In genomic region chr14:49834695-49835094, GRCm38 (mm10) we compare ENCODE assay signal across 16 mouse cellular contexts. TPM values are rescaled to one million over a fixed set of nuclear protein-coding genes. Genes with fewer than 3 reads are reported as not detected.
A peak's percentile ranks its signal among the peaks of the same experiment; 100 is the strongest.
DNase-seq lines count a peak whose midpoint lies in the region; ATAC-seq and TF ChIP-seq lines count a peak whose summit lies in the region.
"Had no signal": no experiment of that assay in that cellular context is flagged by ENCODE, and none has a peak within 500 bp of the region (broad histone marks: within the 10 kb centered on the region; RNA-seq: fewer than 3 reads in every experiment).

No protein-coding gene starts in this region.

- ATAC-seq in heart, postnatal 0 days (ENCODE audit: insufficient read depth, low read depth) = no peak
- ATAC-seq in lung, embryonic 14.5 days (ENCODE audit: insufficient read depth) = no peak
- ATAC-seq: midbrain, embryonic 16.5 days had no signal

- no peak overlapping the region for H3K4me3 ChIP-seq in heart, postnatal 0 days (ENCODE audit: low read depth, low read length)
- no peak overlapping the region for H3K4me3 ChIP-seq in lung, embryonic 14.5 days (ENCODE audit: low read depth, low read length)
- H3K4me3 ChIP-seq in ES-E14 (ENCODE audit: insufficient read depth in 1 of 2, low read depth in 1 of 2, low read length in 2 of 2, poor library complexity in 1 of 2, severe bottlenecking in 1 of 2) = no peak overlapping the region
- H3K4me3 ChIP-seq: heart, embryonic 15.5 days; hindbrain, embryonic 10.5 days had no signal

- no peaks in the 10 kb centered on the region for H3K36me3 ChIP-seq in heart, postnatal 0 days (replicated peaks; ENCODE audit: control insufficient read depth, insufficient read depth, low read length)
- H3K36me3 ChIP-seq in lung, embryonic 14.5 days (ENCODE audit: insufficient read depth) = no peaks in the 10 kb centered on the region
- no peaks in the 10 kb centered on the region for H3K36me3 ChIP-seq in ES-E14 (ENCODE audit: control insufficient read depth, insufficient read depth, low read length, poor library complexity, severe bottlenecking)
- H3K36me3 ChIP-seq: G1E; heart, embryonic 15.5 days; hindbrain, embryonic 10.5 days had no signal

- no peaks in the 10 kb centered on the region for H3K4me1 ChIP-seq in heart, postnatal 0 days (ENCODE audit: control insufficient read depth, insufficient read depth)
- H3K4me1 ChIP-seq in lung, embryonic 14.5 days (ENCODE audit: insufficient read depth) = no peaks in the 10 kb centered on the region
- H3K4me1 ChIP-seq in ES-E14 (ENCODE audit: control insufficient read depth in 2 of 2, insufficient read depth in 2 of 2, low read length in 2 of 2, poor library complexity in 1 of 2) = no peaks in the 10 kb centered on the region
- H3K4me1 ChIP-seq: heart, embryonic 15.5 days had no signal

- no peak overlapping the region for H3K4me2 ChIP-seq in heart, postnatal 0 days (ENCODE audit: low read depth, low read length)
- no peak overlapping the region for H3K4me2 ChIP-seq in lung, embryonic 14.5 days
- H3K4me2 ChIP-seq: heart, embryonic 15.5 days had no signal

- no peak overlapping the region for H3K27ac ChIP-seq in heart, postnatal 0 days (ENCODE audit: low read depth)
- no peak overlapping the region for H3K27ac ChIP-seq in lung, embryonic 14.5 days (ENCODE audit: low read depth)
- no peak overlapping the region for H3K27ac ChIP-seq in ES-E14 (ENCODE audit: insufficient read depth, low read depth, low read length, poor library complexity, severe bottlenecking)
- H3K27ac ChIP-seq: heart, embryonic 15.5 days; hindbrain, embryonic 10.5 days; liver, embryonic 14.5 days had no signal

- no peaks in the 10 kb centered on the region for H3K27me3 ChIP-seq in heart, postnatal 0 days (ENCODE audit: control insufficient read depth, insufficient read depth, low read length)
- H3K27me3 ChIP-seq in lung, embryonic 14.5 days (ENCODE audit: insufficient read depth, low read length) = no peaks in the 10 kb centered on the region
- H3K27me3 ChIP-seq: heart, embryonic 15.5 days had no signal

- no peak for DNase-seq in heart, postnatal 0 days (ENCODE audit: low spot score)
- no peak for DNase-seq in heart, postnatal 4 days
- DNase-seq in lung, embryonic 14.5 days = peak; percentile 28
- DNase-seq in lung, postnatal 10 days = no peak
- DNase-seq in ES-E14 (ENCODE audit: low read depth, low spot score) = no peak
- peak; percentile 22 for DNase-seq in brain, embryonic 14.5 days (ENCODE audit: low read depth)
- no peak for DNase-seq in neural tube, embryonic 10.5 days (ENCODE audit: extremely low spot score, low spot score)
- DNase-seq: gastrocnemius, postnatal 14 days; right cerebral cortex, postnatal 4 days; thymus, postnatal 25 days had no signal

- in situ Hi-C loops in ES-E14 (cut with MboI; ENCODE audit: low sequenced_read_pairs in 2 of 2, unreplicated experiment in 2 of 2) = no loop called here

- H3K9me3 ChIP-seq in heart, postnatal 0 days (replicated peaks; ENCODE audit: control insufficient read depth, low read length) = no peaks in the 10 kb centered on the region
- H3K9me3 ChIP-seq in lung, embryonic 14.5 days (ENCODE audit: low read depth, low read length) = no peaks in the 10 kb centered on the region
- H3K9me3 ChIP-seq in ES-E14 (ENCODE audit: control insufficient read depth, insufficient read depth, low read depth, low read length) = no peaks in the 10 kb centered on the region
- H3K9me3 ChIP-seq: G1E; heart, embryonic 15.5 days; hindbrain, embryonic 10.5 days had no signal

- no peak for TF ChIP-seq EP300 in heart, postnatal 0 days (IDR thresholded peaks at IDR 0.05; ENCODE audit: low read depth)

- peak; percentile 35 for TF ChIP-seq CTCF in heart, postnatal 0 days (IDR thresholded peaks at IDR 0.05; ENCODE audit: low read depth)
- TF ChIP-seq CTCF in lung, embryonic 14.5 days (IDR thresholded peaks at IDR 0.05; ENCODE audit: low read depth) = peak; percentile 21; the same call in 1 of the 2 replicates
- TF ChIP-seq CTCF in brain, embryonic 14.5 days (IDR thresholded peaks at IDR 0.05; ENCODE audit: borderline replicate concordance, extremely low read depth, insufficient read depth, insufficient read length) = no peak

- 11% methylated on average over 1 of the region's 1 CpGs for WGBS in heart, postnatal 0 days
- 23% methylated on average over 1 of the region's 1 CpGs for WGBS in lung, embryonic 14.5 days

- H3K9ac ChIP-seq in heart, postnatal 0 days (replicated peaks; ENCODE audit: low read depth, low read length) = no peak overlapping the region
- H3K9ac ChIP-seq in lung, embryonic 14.5 days = no peak overlapping the region
- H3K9ac ChIP-seq in ES-E14 (ENCODE audit: insufficient read depth, low read depth, low read length, poor library complexity, severe bottlenecking) = no peak overlapping the region
- H3K9ac ChIP-seq: heart, embryonic 15.5 days; liver, embryonic 14.5 days had no signal

- no peak for TF ChIP-seq POLR2A in brain, embryonic 14.5 days (IDR thresholded peaks at IDR 0.05; ENCODE audit: borderline replicate concordance, extremely low read depth, insufficient read depth, insufficient read length, poor library complexity, severe bottlenecking)

TF ChIP-seq in ES-E14, 5 proteins besides CTCF, POLR2A, EP300 and RAD21:
- TF ChIP-seq ZC3H11A (IDR thresholded peaks at IDR 0.05; ENCODE audit: borderline replicate concordance, low read depth, low read length) (peak; percentile 30; the same call in 1 of the 2 replicates), HCFC1 (IDR thresholded peaks at IDR 0.05; ENCODE audit: borderline replicate concordance, insufficient read depth, low read length) (no peak), ZNF384 (IDR thresholded peaks at IDR 0.05; ENCODE audit: low read depth, low read length) (no peak), MAFK (IDR thresholded peaks at IDR 0.05; ENCODE audit: insufficient read depth, low read depth, low read length) (no peak)

RNA-seq across cellular contexts. Expression of gene Armh4, which starts 51.5 kb away (rescaled TPM):
- total RNA-seq in heart, postnatal 0 days (2014; rRNA removed; ENCODE audit: low replicate concordance) = 29.2 and 34.0 TPM in 2 replicates
- polyA plus RNA-seq in heart, postnatal 0 days (2015; fragmentation: Nextera tagmentation; extraction: Ambion mirVana) = 12.7 and 14.2 TPM in 2 replicates
- 10 to 100 TPM in 1 of 2 experiments, 1 to 10 TPM in 1; 9.9 to 10.8 TPM for total RNA-seq in heart, postnatal 4 days (2021)
- polyA plus RNA-seq in lung, embryonic 14.5 days (2014; fragmentation: Nextera tagmentation; extraction: Ambion mirVana) = 12.0 and 12.2 TPM in 2 replicates
- total RNA-seq in ES-E14 (2012; rRNA removed) = 3.7 and 13.8 TPM in 2 replicates
- 8.6 and 13.4 TPM in 2 replicates for polyA plus RNA-seq in brain, embryonic 14.5 days (2012; rRNA removed)
- total RNA-seq: megakaryocyte, adult 5-6 weeks had no signal
- polyA plus RNA-seq: G1E had no signal

Comparison
In these comparisons a context has a peak if more than half of its experiments do, and no peak if none do; other contexts are left out.
1. DNase-seq: peak in lung, embryonic 14.5 days (single experiment) and brain, embryonic 14.5 days (single experiment); none in heart, postnatal 0 days (single experiment), heart, postnatal 4 days (single experiment), lung, postnatal 10 days (single experiment), ES-E14 (single experiment) and neural tube, embryonic 10.5 days (single experiment).